Mouse (Mus musculus) WW6 (cell line): ENCODE data around the gene Zcchc24.

Source experiments
- DNase-seq: peaks from one replicate; pipeline ENCODE4 v3.0.0-alpha.2; 2013; ENCODE audit warnings: low read depth, low spot score

Gene Zcchc24

GRCm38 (mm10) chr14:25666668-25667376 is 102.0 kb downstream of the Zcchc24 start:
- DNase-seq = no peak

GRCm38 (mm10) chr14:25665314-25665970 is 103.4 kb downstream of the Zcchc24 start:
- DNase-seq = no peak

- DNase-seq = no peak
These were observed 104.5 kb downstream of the Zcchc24 start for GRCm38 (mm10) chr14:25664310-25664695.

- DNase-seq = no peak
These were observed 105.1 kb downstream of the Zcchc24 start for GRCm38 (mm10) chr14:25663649-25664309.
